ENCODE assay signal across 14 mouse cellular contexts in genomic region chr8:46881348-46881747, GRCm38 (mm10).
DNase-seq lines count a peak whose midpoint lies in the region; ATAC-seq lines count a peak whose summit lies in the region.
"Had no signal": no experiment of that assay in that cellular context is flagged by ENCODE, and none has a peak within 500 bp of the region (broad histone marks: within the 10 kb centered on the region; RNA-seq: fewer than 3 reads in every experiment).

No protein-coding gene starts in this region.

- H3K4me2 ChIP-seq in hindbrain, embryonic 11.5 days (replicated peaks; ENCODE audit: low read depth, low read length) = no peak overlapping the region
- no peak overlapping the region for H3K4me2 ChIP-seq in midbrain, embryonic 14.5 days (ENCODE audit: low read length)
- H3K4me2 ChIP-seq: hindbrain, embryonic 14.5 days; limb, embryonic 15.5 days; midbrain, embryonic 15.5 days had no signal

- H3K27me3 ChIP-seq in hindbrain, embryonic 11.5 days (ENCODE audit: control insufficient read depth, insufficient read depth, low read length) = no peaks in the 10 kb centered on the region
- H3K27me3 ChIP-seq in midbrain, embryonic 14.5 days (ENCODE audit: control insufficient read depth, insufficient read depth, low read length) = no peaks in the 10 kb centered on the region
- H3K27me3 ChIP-seq: limb, embryonic 15.5 days; midbrain, embryonic 15.5 days had no signal

- H3K4me1 ChIP-seq in hindbrain, embryonic 11.5 days (replicated peaks; ENCODE audit: control insufficient read depth, insufficient read depth, low read length) = no peaks in the 10 kb centered on the region
- no peaks in the 10 kb centered on the region for H3K4me1 ChIP-seq in midbrain, embryonic 14.5 days (ENCODE audit: control insufficient read depth, insufficient read depth, low read length)
- H3K4me1 ChIP-seq: limb, embryonic 15.5 days; midbrain, embryonic 15.5 days had no signal

- no peak overlapping the region for H3K27ac ChIP-seq in hindbrain, embryonic 11.5 days (ENCODE audit: low read depth, low read length)
- no peak overlapping the region for H3K27ac ChIP-seq in midbrain, embryonic 14.5 days (replicated peaks; ENCODE audit: low read depth, low read length)
- H3K27ac ChIP-seq: hindbrain, embryonic 14.5 days; limb, embryonic 15.5 days; midbrain, embryonic 15.5 days had no signal

- peak; percentile 53 for ATAC-seq in granulocyte monocyte progenitor cell, adult 5-6 weeks (replicated peaks; ENCODE audit: poor library complexity, severe bottlenecking)
- ATAC-seq in monocyte, adult 5-6 weeks (replicated peaks; ENCODE audit: insufficient number of reproducible peaks, low FRiP score, low TSS enrichment, poor library complexity, severe bottlenecking) = peak; percentile 40; the same call in 1 of the 2 replicates
- no peak for ATAC-seq in hindbrain, embryonic 11.5 days (ENCODE audit: low FRiP score)
- no peak for ATAC-seq in midbrain, embryonic 14.5 days (ENCODE audit: low FRiP score, low TSS enrichment)
- ATAC-seq: midbrain, embryonic 15.5 days had no signal

- peak; percentile 10 for DNase-seq in gastrocnemius, postnatal 14 days
- DNase-seq in gastrocnemius, postnatal 10 days = no peak
- peak; percentile 53 to 56 for DNase-seq in B cell, adult 2 months
- no peak for DNase-seq in hindbrain, embryonic 11.5 days (ENCODE audit: low spot score)
- DNase-seq in midbrain, embryonic 14.5 days = no peak
- no peak for DNase-seq in cerebellum, postnatal 4 days (ENCODE audit: low spot score in 2 of 2)
- DNase-seq: adrenal gland, postnatal 25 days; layer of hippocampus, adult 9-11 months; right cerebral cortex, postnatal 4 days had no signal

- no peaks in the 10 kb centered on the region for H3K9me3 ChIP-seq in hindbrain, embryonic 11.5 days (ENCODE audit: control insufficient read depth, low read length)
- no peaks in the 10 kb centered on the region for H3K9me3 ChIP-seq in midbrain, embryonic 14.5 days (ENCODE audit: control insufficient read depth, low read length)
- H3K9me3 ChIP-seq: limb, embryonic 15.5 days; midbrain, embryonic 15.5 days had no signal

- 75% methylated on average over 6 of the region's 6 CpGs for WGBS in hindbrain, embryonic 11.5 days
- WGBS in midbrain, embryonic 14.5 days = 76% methylated on average over 6 of the region's 6 CpGs

- H3K9ac ChIP-seq in hindbrain, embryonic 11.5 days (ENCODE audit: low read depth, low read length) = no peak overlapping the region
- no peak overlapping the region for H3K9ac ChIP-seq in midbrain, embryonic 14.5 days (replicated peaks; ENCODE audit: low read length)
- H3K9ac ChIP-seq: hindbrain, embryonic 14.5 days; limb, embryonic 15.5 days; midbrain, embryonic 15.5 days had no signal

- intact Hi-C loops in gastrocnemius, postnatal 14 days (cut with DNase I; ENCODE audit: low total_unique reads) = no loop called here

- H3K36me3 ChIP-seq in hindbrain, embryonic 11.5 days (ENCODE audit: control insufficient read depth, insufficient read depth, low read length) = no peaks in the 10 kb centered on the region
- no peaks in the 10 kb centered on the region for H3K36me3 ChIP-seq in midbrain, embryonic 14.5 days (ENCODE audit: control insufficient read depth, insufficient read depth, low read length)
- H3K36me3 ChIP-seq: limb, embryonic 15.5 days; midbrain, embryonic 15.5 days had no signal

- H3K4me3 ChIP-seq in hindbrain, embryonic 11.5 days (ENCODE audit: low read depth, low read length) = no peak overlapping the region
- H3K4me3 ChIP-seq in midbrain, embryonic 14.5 days (replicated peaks; ENCODE audit: low read depth, low read length) = no peak overlapping the region
- H3K4me3 ChIP-seq: limb, embryonic 15.5 days; midbrain, embryonic 15.5 days had no signal

Comparison
In these comparisons a context has a peak if more than half of its experiments do, and no peak if none do; other contexts are left out.
1. DNase-seq: peak in gastrocnemius, postnatal 14 days (single experiment) and B cell, adult 2 months (2 of 2); none in gastrocnemius, postnatal 10 days (single experiment), hindbrain, embryonic 11.5 days (single experiment), midbrain, embryonic 14.5 days (single experiment) and cerebellum, postnatal 4 days (0 of 2).
2. ATAC-seq: peak in granulocyte monocyte progenitor cell, adult 5-6 weeks (single experiment) and monocyte, adult 5-6 weeks (single experiment); none in hindbrain, embryonic 11.5 days (single experiment) and midbrain, embryonic 14.5 days (single experiment).